Mouse (Mus musculus): ENCODE data around the gene Rcor2. TPM values are rescaled to one million over a fixed set of nuclear protein-coding genes. Genes with fewer than 3 reads are reported as not detected.

Gene Rcor2
- total RNA-seq, 2 experiments from 2014 or later: 17.0 to 18.2 TPM

DNA sequence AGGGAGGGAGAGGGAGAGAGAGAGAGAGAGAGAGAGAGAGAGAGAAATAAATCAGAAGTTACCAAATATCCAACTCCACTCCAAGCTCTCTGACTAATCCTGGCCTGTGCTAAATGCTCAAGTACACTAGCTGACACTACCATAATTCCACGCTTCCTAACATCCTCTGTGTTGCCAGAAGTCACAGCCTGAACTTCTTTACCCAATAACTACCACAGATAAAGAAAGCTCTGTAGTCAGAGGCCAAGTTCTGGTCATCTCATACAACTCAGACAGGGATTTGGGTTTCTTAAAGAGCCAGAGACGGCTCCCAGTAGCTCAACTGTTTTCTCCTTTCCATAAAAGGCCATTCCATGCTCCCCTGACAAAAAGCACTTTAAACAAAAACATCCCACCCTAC is 37.7 kb downstream of the Rcor2 start:
- Histone ChIP-seq H3K4me3 (no peak overlapping the region), H3K27ac (peak overlapping the region; percentile 23; the same call in 1 of the 2 replicates)
- TF ChIP-seq CTCF (conservative IDR thresholded peaks at IDR 0.05): no peak
- no peak for DNase-seq (ENCODE audit: low spot score in 2 of 2)

DNA sequence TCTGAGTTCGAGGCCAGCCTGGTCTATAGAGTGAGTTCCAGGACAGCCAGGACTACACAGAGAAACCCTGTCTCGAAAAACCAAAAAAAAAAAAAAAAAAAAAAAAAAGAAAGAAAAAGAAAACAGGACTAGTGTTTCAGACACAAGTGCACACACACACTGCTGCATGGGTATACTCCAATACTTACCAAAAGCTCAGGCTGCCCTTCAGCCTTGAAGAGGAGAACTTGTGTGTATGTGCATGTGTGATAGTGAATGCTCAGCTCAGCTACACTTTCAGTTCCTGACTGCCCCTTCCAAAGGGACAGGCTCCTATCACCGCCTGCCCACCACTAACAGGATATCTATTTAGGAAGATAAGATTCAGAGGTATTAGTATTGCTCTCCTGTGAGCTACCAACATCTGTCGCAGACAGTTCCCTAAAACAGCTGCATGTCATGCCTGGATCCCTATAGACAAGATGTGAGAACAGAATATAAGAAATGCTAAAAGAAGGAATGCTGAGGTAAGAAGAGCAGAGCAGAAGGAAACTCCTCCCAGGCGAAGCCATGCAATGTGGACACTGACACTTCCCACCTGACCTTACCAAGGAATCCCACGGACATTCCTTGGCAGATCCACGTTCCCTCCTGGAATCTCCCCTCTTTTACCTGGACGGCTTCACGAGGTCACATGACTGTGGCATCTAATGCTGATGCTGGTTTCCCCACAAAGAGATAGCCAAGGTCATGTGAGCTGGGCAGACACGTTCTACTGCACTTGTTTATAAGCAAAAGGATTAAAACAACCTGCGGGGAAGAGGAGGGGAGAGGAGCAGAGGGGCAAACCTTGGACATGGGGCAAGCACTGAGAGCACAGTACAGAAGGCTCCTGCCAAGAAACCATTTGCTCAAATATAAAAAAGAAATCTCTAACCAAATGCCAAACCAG is 38.5 kb downstream of the Rcor2 start:
- H3K4me3 ChIP-seq: no peak overlapping the region
- no peak for DNase-seq (ENCODE audit: low spot score in 2 of 2)
- no peak for TF ChIP-seq CTCF (conservative IDR thresholded peaks at IDR 0.05)
- peak overlapping the region; percentile 3; the same call in 1 of the 2 replicates for H3K27ac ChIP-seq

DNA sequence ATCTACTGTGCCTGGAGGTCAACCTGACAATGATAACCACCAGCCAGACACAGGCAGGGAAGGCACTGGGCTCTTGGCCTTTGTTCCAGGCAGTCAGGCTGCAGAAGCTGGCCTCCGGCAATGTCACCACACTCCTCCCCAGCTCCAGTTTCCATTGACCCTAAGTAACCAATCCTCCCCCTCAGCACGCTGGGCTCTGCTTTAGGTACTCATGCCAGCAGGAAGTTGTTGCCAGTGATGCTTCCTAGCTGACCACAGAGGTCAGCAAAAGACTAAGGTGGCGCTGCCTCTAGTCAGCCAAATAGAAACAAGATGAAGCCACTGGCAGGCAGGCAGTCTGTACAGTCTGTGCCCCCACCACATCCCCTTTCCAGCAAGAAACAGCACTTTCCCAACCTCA is 39.8 kb downstream of the Rcor2 start:
- no peak overlapping the region for H3K4me3 ChIP-seq
- peak overlapping the region; percentile 32; the same call in 1 of the 2 replicates for H3K27ac ChIP-seq
- DNase-seq (ENCODE audit: low spot score in 2 of 2): no peak
- TF ChIP-seq CTCF (conservative IDR thresholded peaks at IDR 0.05): no peak

DNA sequence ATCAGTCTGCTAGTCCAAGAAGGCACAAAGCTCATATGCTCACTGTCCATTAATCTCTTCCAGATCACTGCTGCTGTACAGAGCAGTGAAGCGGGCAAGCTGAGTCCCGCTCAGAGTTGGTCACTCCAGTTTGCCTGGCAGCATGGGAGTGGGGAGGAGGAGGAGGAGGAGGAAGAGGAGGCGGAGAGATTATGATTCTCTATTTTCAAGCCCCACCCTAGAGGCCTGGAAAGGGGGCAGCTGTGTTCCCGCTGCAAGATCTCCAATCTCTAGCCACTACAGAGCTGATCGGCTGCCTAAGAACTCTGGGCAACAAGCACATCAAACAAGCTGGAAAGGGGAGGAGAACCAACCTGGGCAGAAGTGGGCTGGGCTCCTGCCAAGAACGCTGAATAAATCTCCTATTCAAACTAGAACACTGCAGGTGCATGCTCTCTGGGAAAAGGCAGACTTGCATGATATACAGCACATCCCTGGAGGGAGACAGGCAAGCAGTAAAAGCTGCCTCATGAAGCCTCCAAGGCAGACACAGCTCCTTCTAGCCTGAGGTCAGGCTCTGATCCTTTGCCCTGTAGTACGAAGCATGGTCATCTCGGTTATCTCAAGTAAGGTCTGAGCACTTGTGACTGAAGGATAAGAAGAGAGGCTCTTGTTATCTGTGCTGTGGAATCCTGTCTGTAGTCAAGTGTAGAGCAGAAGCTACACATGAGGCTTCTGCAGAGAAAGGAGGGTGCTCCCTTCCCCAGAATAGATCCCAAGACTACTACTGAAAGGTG is 41.1 kb downstream of the Rcor2 start:
- no peak for TF ChIP-seq CTCF (conservative IDR thresholded peaks at IDR 0.05)
- no peak for DNase-seq (ENCODE audit: low spot score in 2 of 2)
- peak overlapping the region; percentile 19 for H3K27ac ChIP-seq

DNA sequence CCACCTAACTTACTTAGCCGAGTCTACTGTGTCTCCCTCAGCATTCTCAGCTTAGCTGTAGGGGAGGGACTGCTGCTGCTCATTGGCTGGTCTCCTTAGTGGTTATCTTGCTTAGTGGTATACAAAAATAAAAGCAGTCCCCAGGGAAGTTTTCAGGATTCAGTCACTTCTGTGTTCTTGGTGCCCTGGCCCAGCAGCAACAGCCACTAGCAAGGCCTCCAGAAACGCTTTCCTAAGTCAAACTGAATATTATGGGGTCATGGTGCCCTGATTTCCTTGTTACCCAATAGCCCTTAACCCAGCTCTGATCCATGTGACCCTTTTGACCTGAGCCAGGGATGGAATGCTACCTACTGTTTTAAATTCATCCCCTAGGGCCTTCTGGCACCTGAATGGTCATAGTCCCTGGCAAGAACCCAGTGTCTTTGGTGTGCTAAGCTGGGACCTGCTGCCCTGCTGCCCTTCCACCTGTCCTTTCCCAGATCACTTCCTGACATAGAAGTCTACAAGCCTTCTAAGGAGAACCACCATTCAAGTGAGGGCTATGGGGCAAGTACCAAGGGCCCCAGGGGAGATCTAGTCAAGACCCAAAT is 42.7 kb downstream of the Rcor2 start:
- Histone ChIP-seq H3K4me3 (no peak overlapping the region), H3K27ac (peak overlapping the region; percentile 69)
- no peak for DNase-seq (ENCODE audit: low spot score in 2 of 2)
- no peak for TF ChIP-seq CTCF (conservative IDR thresholded peaks at IDR 0.05)

More for the DNA sequence above, 41.1 kb downstream of the Rcor2 start:
- H3K4me3 ChIP-seq: no peak overlapping the region

DNA sequence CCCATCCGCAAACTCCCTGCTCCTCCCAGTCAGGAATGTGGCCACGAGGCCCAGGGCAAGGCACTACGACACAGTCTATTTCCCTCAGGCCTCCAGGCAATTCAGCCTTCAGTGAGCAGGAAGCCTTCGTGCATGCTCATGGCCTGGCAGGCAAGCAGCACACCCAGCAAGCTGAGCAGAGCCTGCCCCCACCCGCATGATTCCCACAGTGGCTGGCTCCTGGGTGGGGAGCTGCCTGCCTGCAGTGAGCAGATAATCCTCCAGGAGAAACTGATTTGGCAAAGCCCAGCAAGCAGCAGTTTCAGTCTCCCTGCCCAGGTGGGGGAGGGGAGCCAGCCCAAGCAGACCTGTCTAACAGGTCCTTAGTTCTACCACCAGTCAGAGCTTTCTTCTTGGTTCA is 43.6 kb downstream of the Rcor2 start:
- H3K4me3 ChIP-seq: no peak overlapping the region
- no peak for DNase-seq (ENCODE audit: low spot score in 2 of 2)
- peak overlapping the region; percentile 69 for H3K27ac ChIP-seq
- peak; percentile 55 for TF ChIP-seq CTCF (conservative IDR thresholded peaks at IDR 0.05)

DNA sequence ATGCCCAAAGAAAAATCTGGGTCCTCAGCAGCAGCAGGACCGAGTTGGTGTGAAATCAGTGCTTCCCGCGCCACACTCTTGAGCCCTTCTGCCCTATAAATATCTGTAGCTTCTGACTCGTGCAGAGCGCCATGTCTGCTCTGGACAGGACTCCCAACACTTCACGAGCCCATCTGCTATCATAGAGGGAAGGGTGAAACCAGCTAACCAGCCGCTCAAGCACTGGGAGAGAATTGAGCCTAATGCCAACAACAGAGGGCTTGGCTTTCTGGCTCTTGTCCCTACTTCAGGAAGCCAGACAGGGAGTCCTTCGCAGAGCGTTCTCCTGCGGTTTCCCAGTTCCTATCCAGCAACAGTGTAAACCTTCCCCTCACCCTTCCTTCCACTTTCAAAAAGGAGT is 44.2 kb downstream of the Rcor2 start:
- Histone ChIP-seq H3K4me3 (no peak overlapping the region), H3K27ac (peak overlapping the region; percentile 69)
- no peak for DNase-seq (ENCODE audit: low spot score in 2 of 2)
- no peak for TF ChIP-seq CTCF (conservative IDR thresholded peaks at IDR 0.05)

DNA sequence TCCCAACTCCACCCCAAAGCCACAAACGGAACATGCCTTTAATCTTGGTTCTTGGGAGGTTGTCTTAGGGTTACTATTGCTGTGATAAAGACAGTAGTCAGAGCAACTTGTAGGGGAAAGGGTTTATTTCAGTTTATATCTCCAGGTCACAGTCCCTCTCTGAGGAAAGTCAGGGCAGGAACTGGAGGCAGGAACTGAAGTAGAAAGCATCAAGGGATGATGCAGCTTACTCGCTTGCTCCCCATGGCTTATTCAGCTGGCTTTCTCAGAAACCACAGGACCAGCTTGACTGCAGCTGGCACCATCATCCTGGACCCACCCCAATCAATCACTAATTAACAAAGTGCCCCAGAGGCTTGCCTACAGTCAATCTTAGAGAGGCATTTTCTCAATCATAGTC is 46.5 kb downstream of the Rcor2 start:
- DNase-seq (ENCODE audit: low spot score in 2 of 2): no peak
- TF ChIP-seq CTCF (conservative IDR thresholded peaks at IDR 0.05): no peak
- Histone ChIP-seq H3K4me3 (no peak overlapping the region), H3K27ac (no peak overlapping the region)

DNA sequence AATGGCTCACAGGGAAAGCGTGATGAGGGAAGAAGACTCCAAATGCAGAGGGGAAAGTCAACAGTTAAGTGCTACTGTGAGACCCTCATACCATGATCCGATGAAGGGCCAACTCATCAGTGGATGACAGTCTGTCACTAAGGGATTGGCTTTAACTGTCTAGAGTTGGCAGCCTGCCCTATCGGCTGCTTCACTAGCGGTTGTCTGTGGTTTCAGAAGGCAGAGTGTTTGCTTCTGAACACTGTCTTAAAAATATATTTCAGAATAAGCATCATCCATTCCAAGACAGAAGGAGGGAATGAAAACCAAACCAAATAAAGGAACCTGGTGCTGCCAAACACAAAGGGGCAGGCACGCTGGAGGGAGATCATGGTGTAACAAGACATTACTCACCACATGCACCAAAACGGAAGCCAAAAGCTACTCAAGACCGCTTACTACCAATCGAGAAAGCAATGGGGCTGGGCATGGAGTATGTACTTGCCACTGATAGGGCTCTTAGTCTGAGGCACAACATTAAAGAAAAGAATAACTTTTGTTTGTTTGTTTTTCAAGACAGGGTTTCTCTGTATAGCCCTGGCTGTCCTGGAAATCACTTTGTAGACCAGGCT is 48.0 kb downstream of the Rcor2 start:
- TF ChIP-seq CTCF (conservative IDR thresholded peaks at IDR 0.05): no peak
- H3K4me3 ChIP-seq: no peak overlapping the region
- peak; percentile 53 to 57 for DNase-seq (ENCODE audit: low spot score in 2 of 2)
- H3K27ac ChIP-seq: peak overlapping the region; percentile 63

DNA sequence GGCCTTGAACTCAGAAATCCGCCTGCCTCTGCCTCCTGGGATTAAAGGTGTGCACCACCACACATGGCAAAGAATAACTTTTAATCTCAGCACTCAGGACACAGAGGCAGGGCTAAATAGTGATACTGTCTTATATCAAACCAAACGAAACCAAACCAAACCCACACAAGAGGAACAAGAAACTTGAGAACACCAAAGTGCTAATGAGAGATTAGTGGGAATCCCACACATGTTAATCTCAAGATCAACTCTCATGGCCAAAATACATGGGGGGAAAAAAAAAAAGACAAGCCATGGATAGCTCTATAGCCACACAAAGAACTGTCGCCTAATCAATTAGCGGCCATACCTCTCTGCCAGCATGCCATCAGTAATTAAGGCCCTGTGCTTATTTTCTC is 48.5 kb downstream of the Rcor2 start:
- no peak for DNase-seq (ENCODE audit: low spot score in 2 of 2)
- peak overlapping the region; percentile 63; the same call in 1 of the 2 replicates for H3K27ac ChIP-seq
- no peak for TF ChIP-seq CTCF (conservative IDR thresholded peaks at IDR 0.05)
- H3K4me3 ChIP-seq: no peak overlapping the region

DNA sequence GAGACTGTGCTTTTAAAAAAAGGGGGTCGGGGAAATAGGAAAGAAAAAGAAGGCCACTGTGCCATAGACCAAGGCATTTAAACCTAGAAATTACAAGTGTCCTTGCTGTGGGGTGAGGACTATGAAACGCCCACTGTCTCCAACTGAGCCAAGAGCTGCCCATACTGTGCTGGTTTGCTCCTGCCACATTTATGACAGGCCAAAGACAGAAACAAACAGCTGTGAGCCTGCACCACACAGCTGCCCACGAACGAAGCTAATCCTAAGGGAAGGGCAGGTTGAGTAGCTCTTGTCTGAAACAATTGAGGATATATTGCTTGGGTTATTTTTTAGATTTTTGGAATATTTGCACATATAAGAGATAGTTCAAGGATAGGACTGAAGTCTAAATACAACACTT is 49.7 kb downstream of the Rcor2 start:
- no peak for TF ChIP-seq CTCF (conservative IDR thresholded peaks at IDR 0.05)
- no peak overlapping the region for H3K4me3 ChIP-seq
- no peak for DNase-seq (ENCODE audit: low spot score in 2 of 2)
- H3K27ac ChIP-seq: no peak overlapping the region

DNA sequence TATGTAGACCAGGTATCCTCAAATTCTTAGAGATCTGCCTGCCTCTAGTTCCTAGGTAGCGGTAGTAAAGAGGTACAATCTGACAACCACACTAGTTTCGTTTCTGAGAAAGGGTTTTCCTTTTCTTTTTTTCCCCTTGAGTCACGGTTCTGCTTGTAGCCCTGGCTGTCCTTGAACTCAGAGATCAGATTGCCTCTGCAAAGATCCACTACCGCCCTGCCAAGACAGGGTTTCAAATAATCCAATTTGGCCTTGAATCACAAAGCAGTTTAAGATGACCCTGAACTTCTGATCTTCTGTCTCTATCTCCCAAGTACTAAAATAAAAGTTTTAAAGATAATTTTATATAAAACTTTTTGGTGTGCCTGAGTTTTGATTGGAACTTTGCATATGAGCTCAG is 50.6 kb downstream of the Rcor2 start:
- no peak overlapping the region for H3K4me3 ChIP-seq
- no peak for TF ChIP-seq CTCF (conservative IDR thresholded peaks at IDR 0.05)
- DNase-seq (ENCODE audit: low spot score in 2 of 2): no peak
- H3K27ac ChIP-seq: no peak overlapping the region

Data from layer of hippocampus, adult 2 months (tissue).